In genomic region chr17:13687086-13687485, GRCm38 (mm10) we compare ENCODE assay signal across 9 mouse cellular contexts.
"Had no signal": no experiment of that assay in that cellular context is flagged by ENCODE, and none has a peak within 500 bp of the region (broad histone marks: within the 10 kb centered on the region; RNA-seq: fewer than 3 reads in every experiment).

No protein-coding gene starts in this region.

- DNase-seq: liver; liver, embryonic 13.5 days; right cerebral cortex, adult 18-20 months; right cerebral cortex, postnatal 25 days had no signal

- H3K27me3 ChIP-seq: limb, embryonic 12.5 days; liver, embryonic 13.5 days; lung, embryonic 15.5 days; neural tube, embryonic 13.5 days had no signal

- H3K9ac ChIP-seq: limb, embryonic 12.5 days; liver, embryonic 13.5 days; liver, postnatal 0 days; lung, embryonic 15.5 days; neural tube, embryonic 13.5 days had no signal

- H3K9me3 ChIP-seq: limb, embryonic 12.5 days; liver, embryonic 13.5 days; lung, embryonic 15.5 days; neural tube, embryonic 13.5 days had no signal

- H3K36me3 ChIP-seq: limb, embryonic 12.5 days; liver, embryonic 13.5 days; lung, embryonic 15.5 days; neural tube, embryonic 13.5 days had no signal

- H3K27ac ChIP-seq: layer of hippocampus, adult 2 months; limb, embryonic 12.5 days; liver, embryonic 13.5 days; lung, embryonic 15.5 days; neural tube, embryonic 13.5 days had no signal

- ATAC-seq: liver, postnatal 0 days had no signal

- H3K4me2 ChIP-seq: limb, embryonic 12.5 days; liver, embryonic 13.5 days; lung, embryonic 15.5 days; neural tube, embryonic 13.5 days had no signal

- H3K4me3 ChIP-seq: layer of hippocampus, adult 2 months; limb, embryonic 12.5 days; liver, embryonic 13.5 days; lung, embryonic 15.5 days; neural tube, embryonic 13.5 days had no signal
